Mouse (Mus musculus): ENCODE measurements around the gene Cbln1. TPM values are rescaled to one million over a fixed set of nuclear protein-coding genes. Genes with fewer than 3 reads are reported as not detected.

The Cbln1 gene
- polyA plus RNA-seq, 1 experiment: 0.12 TPM

- no peaks in the 10 kb centered on the region for H3K79me2 ChIP-seq (ENCODE audit: control insufficient read depth, insufficient read depth)
- no peak overlapping the region for H3ac ChIP-seq (ENCODE audit: control insufficient read depth, insufficient read length, low read depth)
- H3K79me3 ChIP-seq (ENCODE audit: low read depth): no peaks in the 10 kb centered on the region
- H3K4me3 ChIP-seq (ENCODE audit: insufficient read depth, poor library complexity, severe bottlenecking): no peak overlapping the region
- TF ChIP-seq CTCF (IDR thresholded peaks at IDR 0.05; ENCODE audit: control insufficient read depth, insufficient read depth, insufficient read length) (no peak), MYOD1 (IDR thresholded peaks at IDR 0.05; ENCODE audit: control insufficient read depth, insufficient read length, low read depth) (no peak), CEBPB (IDR thresholded peaks at IDR 0.05; ENCODE audit: low read depth) (no peak), MAX (IDR thresholded peaks at IDR 0.05) (no peak), FOSL1 (IDR thresholded peaks at IDR 0.05; ENCODE audit: insufficient read depth, low read length, poor library complexity, severe bottlenecking) (no peak), USF1 (IDR thresholded peaks at IDR 0.05; ENCODE audit: low read depth) (no peak), MYOG (IDR thresholded peaks at IDR 0.05; ENCODE audit: control insufficient read depth, extremely low read depth, insufficient read length) (no peak)
- peaks cover 52% of the 10 kb centered on the region for H3K27me3 ChIP-seq (ENCODE audit: control insufficient read depth, insufficient read depth, insufficient read length)
- H3K36me3 ChIP-seq (ENCODE audit: control insufficient read depth, insufficient read depth): no peaks in the 10 kb centered on the region
Observed at GRCm38 (mm10) chr8:87468958-87469815, 3.2 kb downstream of the Cbln1 start.

GRCm38 (mm10) chr8:87468416-87468957, 3.9 kb downstream of the Cbln1 start:
- Histone ChIP-seq H3K27me3 (ENCODE audit: control insufficient read depth, insufficient read depth, insufficient read length) (peaks cover 48% of the 10 kb centered on the region), H3K79me2 (ENCODE audit: control insufficient read depth, insufficient read depth) (no peaks in the 10 kb centered on the region), H3K4me3 (ENCODE audit: insufficient read depth, poor library complexity, severe bottlenecking) (no peak overlapping the region), H3ac (ENCODE audit: control insufficient read depth, insufficient read length, low read depth) (no peak overlapping the region), H3K36me3 (ENCODE audit: control insufficient read depth, insufficient read depth) (no peaks in the 10 kb centered on the region), H3K79me3 (ENCODE audit: low read depth) (no peaks in the 10 kb centered on the region)
- TF ChIP-seq CEBPB (IDR thresholded peaks at IDR 0.05; ENCODE audit: low read depth) (no peak), MYOG (IDR thresholded peaks at IDR 0.05; ENCODE audit: control insufficient read depth, extremely low read depth, insufficient read length) (no peak), FOSL1 (IDR thresholded peaks at IDR 0.05; ENCODE audit: insufficient read depth, low read length, poor library complexity, severe bottlenecking) (no peak), MAX (IDR thresholded peaks at IDR 0.05) (no peak), USF1 (IDR thresholded peaks at IDR 0.05; ENCODE audit: low read depth) (no peak), MYOD1 (IDR thresholded peaks at IDR 0.05; ENCODE audit: control insufficient read depth, insufficient read length, low read depth) (no peak), CTCF (IDR thresholded peaks at IDR 0.05; ENCODE audit: control insufficient read depth, insufficient read depth, insufficient read length) (no peak)

- no peak overlapping the region for H3ac ChIP-seq (ENCODE audit: control insufficient read depth, insufficient read length, low read depth)
- H3K36me3 ChIP-seq (ENCODE audit: control insufficient read depth, insufficient read depth): no peaks in the 10 kb centered on the region
- TF ChIP-seq USF1 (IDR thresholded peaks at IDR 0.05; ENCODE audit: low read depth): no peak
- no peak for TF ChIP-seq MAX (IDR thresholded peaks at IDR 0.05)
- no peak for TF ChIP-seq CEBPB (IDR thresholded peaks at IDR 0.05; ENCODE audit: low read depth)
- TF ChIP-seq CTCF (IDR thresholded peaks at IDR 0.05; ENCODE audit: control insufficient read depth, insufficient read depth, insufficient read length): no peak
- H3K79me2 ChIP-seq (ENCODE audit: control insufficient read depth, insufficient read depth): no peaks in the 10 kb centered on the region
- H3K27me3 ChIP-seq (ENCODE audit: control insufficient read depth, insufficient read depth, insufficient read length): peaks cover 42% of the 10 kb centered on the region
- H3K4me3 ChIP-seq (ENCODE audit: insufficient read depth, poor library complexity, severe bottlenecking): no peak overlapping the region
- no peaks in the 10 kb centered on the region for H3K79me3 ChIP-seq (ENCODE audit: low read depth)
Observed at GRCm38 (mm10) chr8:87467906-87468305, 4.5 kb downstream of the Cbln1 start.

GRCm38 (mm10) chr8:87466936-87467602, 5.3 kb downstream of the Cbln1 start:
- Histone ChIP-seq H3K79me2 (ENCODE audit: control insufficient read depth, insufficient read depth) (no peaks in the 10 kb centered on the region), H3ac (ENCODE audit: control insufficient read depth, insufficient read length, low read depth) (no peak overlapping the region), H3K4me3 (ENCODE audit: insufficient read depth, poor library complexity, severe bottlenecking) (no peak overlapping the region), H3K79me3 (ENCODE audit: low read depth) (no peaks in the 10 kb centered on the region), H3K36me3 (ENCODE audit: control insufficient read depth, insufficient read depth) (no peaks in the 10 kb centered on the region), H3K27me3 (ENCODE audit: control insufficient read depth, insufficient read depth, insufficient read length) (peaks cover 40% of the 10 kb centered on the region)
- TF ChIP-seq USF1 (IDR thresholded peaks at IDR 0.05; ENCODE audit: low read depth) (no peak), CEBPB (IDR thresholded peaks at IDR 0.05; ENCODE audit: low read depth) (no peak), FOSL1 (IDR thresholded peaks at IDR 0.05; ENCODE audit: insufficient read depth, low read length, poor library complexity, severe bottlenecking) (no peak), MYOD1 (IDR thresholded peaks at IDR 0.05; ENCODE audit: control insufficient read depth, insufficient read length, low read depth) (no peak), MYOG (IDR thresholded peaks at IDR 0.05; ENCODE audit: control insufficient read depth, extremely low read depth, insufficient read length) (no peak), MAX (IDR thresholded peaks at IDR 0.05) (no peak), CTCF (IDR thresholded peaks at IDR 0.05; ENCODE audit: control insufficient read depth, insufficient read depth, insufficient read length) (no peak)

GRCm38 (mm10) chr8:87466335-87466734, 6.1 kb downstream of the Cbln1 start:
- Histone ChIP-seq H3ac (ENCODE audit: control insufficient read depth, insufficient read length, low read depth) (no peak overlapping the region), H3K27me3 (ENCODE audit: control insufficient read depth, insufficient read depth, insufficient read length) (peaks cover 33% of the 10 kb centered on the region)
- TF ChIP-seq MYOD1 (IDR thresholded peaks at IDR 0.05; ENCODE audit: control insufficient read depth, insufficient read length, low read depth) (no peak), CTCF (IDR thresholded peaks at IDR 0.05; ENCODE audit: control insufficient read depth, insufficient read depth, insufficient read length) (no peak)

More at GRCm38 (mm10) chr8:87466335-87466734, 6.1 kb downstream of the Cbln1 start:
- Histone ChIP-seq H3K79me2 (ENCODE audit: control insufficient read depth, insufficient read depth) (no peaks in the 10 kb centered on the region), H3K4me3 (ENCODE audit: insufficient read depth, poor library complexity, severe bottlenecking) (no peak overlapping the region), H3K79me3 (ENCODE audit: low read depth) (no peaks in the 10 kb centered on the region), H3K36me3 (ENCODE audit: control insufficient read depth, insufficient read depth) (no peaks in the 10 kb centered on the region)

All from C2C12 (cell line).